Mouse (Mus musculus) left cerebral cortex, postnatal 25 days (tissue): ENCODE data around the gene Tbcb. TPM values are rescaled to one million over a fixed set of nuclear protein-coding genes. Genes with fewer than 3 reads are reported as not detected.

Experiments
- total RNA-seq, 2 experiments: library from RNA; stranded (reverse); gene quantifications; 2 replicates each; pipeline ENCODE4 v1.2.3; 2021

Tbcb gene
- total RNA-seq, 2 experiments from 2014 or later, result 130 to 143 TPM

Other genes starting within 250 kb of the Tbcb start
- gene Zfp568, start 248.3 kb downstream of the Tbcb start, total RNA-seq, result 1 to 10 TPM; 3.8 to 6.4 TPM
- gene Zfp14, start 180.9 kb downstream of the Tbcb start, total RNA-seq, result 1 to 10 TPM; 7.2 to 8.5 TPM
- 1 to 10 TPM; 5.0 to 5.1 TPM for gene Zfp82, start 159.4 kb downstream of the Tbcb start, total RNA-seq
- gene Gm26920, start 141.9 kb downstream of the Tbcb start, total RNA-seq, result not detected
- gene Zfp566, start 141.7 kb downstream of the Tbcb start, total RNA-seq, result 1 to 10 TPM; 7.2 to 7.5 TPM
- gene Zfp260, start 137.5 kb downstream of the Tbcb start, total RNA-seq, result 10 to 100 TPM; 64.5 to 64.6 TPM
- gene Zfp382, start 110.3 kb downstream of the Tbcb start, total RNA-seq, result 10 to 100 TPM; 34.9 to 36.0 TPM
- 10 to 100 TPM; 48.5 to 49.7 TPM for gene Zfp146, start 62.5 kb downstream of the Tbcb start, total RNA-seq
- gene Cox7a1, start 48.1 kb downstream of the Tbcb start, total RNA-seq, result 1 to 10 TPM; 5.5 to 6.0 TPM
- 100 to 1,000 TPM; 180 to 183 TPM for gene Capns1, start 33.5 kb downstream of the Tbcb start, total RNA-seq
- 10 to 100 TPM; 57.6 to 59.5 TPM for gene Polr2i, start 324 bp downstream of the Tbcb start, total RNA-seq
- not detected for gene Ovol3, start 3.5 kb upstream of the Tbcb start, total RNA-seq
- gene Thap8, start 47.8 kb upstream of the Tbcb start, total RNA-seq, result under 1 TPM in 1 of 2 experiments, not detected in 1; 0.34 TPM
- 1 to 10 TPM in 1 of 2 experiments, under 1 TPM in 1; 0.73 to 1.5 TPM for gene Wdr62, start 48.1 kb upstream of the Tbcb start, total RNA-seq
- gene Clip3, start 59.5 kb upstream of the Tbcb start, total RNA-seq, result 100 to 1,000 TPM; 467 to 489 TPM
- 10 to 100 TPM; 63.6 to 64.4 TPM for gene Alkbh6, start 76.4 kb upstream of the Tbcb start, total RNA-seq
- 1 to 10 TPM; 8.4 to 8.7 TPM for gene Syne4, start 82.5 kb upstream of the Tbcb start, total RNA-seq
- under 1 TPM; 0.32 to 0.55 TPM for gene E130208F15Rik, start 89.5 kb upstream of the Tbcb start, total RNA-seq
- 1 to 10 TPM; 7.2 to 7.8 TPM for gene Sdhaf1, start 91.6 kb upstream of the Tbcb start, total RNA-seq
- gene Lrfn3, start 130.5 kb upstream of the Tbcb start, total RNA-seq, result 10 to 100 TPM; 34.0 to 35.2 TPM
- gene Tyrobp, start 181.5 kb upstream of the Tbcb start, total RNA-seq, result 10 to 100 TPM; 28.7 to 29.8 TPM
- 1 to 10 TPM in 1 of 2 experiments, not detected in 1; 1.2 TPM for gene Hcst, start 187.6 kb upstream of the Tbcb start, total RNA-seq
- 1 to 10 TPM; 2.6 to 2.7 TPM for gene Nfkbid, start 189.5 kb upstream of the Tbcb start, total RNA-seq
- gene Aplp1, start 213.3 kb upstream of the Tbcb start, total RNA-seq, result 1,000 to 10,000 TPM; 1,270 to 1,289 TPM
- gene Kirrel2, start 225.4 kb upstream of the Tbcb start, total RNA-seq, result 10 to 100 TPM; 11.4 to 11.7 TPM
- gene Nphs1, start 226.0 kb upstream of the Tbcb start, total RNA-seq, result 1 to 10 TPM in 1 of 2 experiments, under 1 TPM in 1; 0.78 to 1.5 TPM